Mouse (Mus musculus): Measurements from ENCODE around the gene Akt1s1. TPM values are rescaled to one million over a fixed set of nuclear protein-coding genes. Genes with fewer than 3 reads are reported as not detected.

Akt1s1 gene
- total and polyA plus RNA-seq, 3 experiments: 9.5 to 24.2 (median 23.3) TPM

- peak overlapping the region in 1 of 3 experiments; percentile 50 for H3K4me3 ChIP-seq (replicated peaks in 1 of 3; ENCODE audit: low read depth in 2 of 3, low read length in 2 of 3, poor library complexity in 1 of 3)
- H3K4me2 ChIP-seq (ENCODE audit: insufficient read depth, low read depth, poor library complexity, severe bottlenecking): no peak overlapping the region
- peaks cover 35 to 82% of the 10 kb centered on the region in 2 experiments for H3K4me1 ChIP-seq (ENCODE audit: control insufficient read depth in 1 of 2, insufficient read depth in 2 of 2)
- H3K9me3 ChIP-seq (replicated peaks; ENCODE audit: low read length): peaks cover 33% of the 10 kb centered on the region
- H3K9ac ChIP-seq (ENCODE audit: insufficient read depth, low read depth): no peak overlapping the region
- DNase-seq (ENCODE audit: extremely low read depth): no peak
- in situ Hi-C loops (cut with MboI; ENCODE audit: low pct_ligation_motif_present, low pct_unique_long_range_greater_than_20kb, low sequenced_read_pairs) (no loop called here), dilution Hi-C loops (cut with MboI; ENCODE audit: extremely low pct_ligation_motif_present, extremely low pct_unique_long_range_greater_than_20kb, low sequenced_read_pairs) (no loop called here)
- H3K79me2 ChIP-seq (replicated peaks; ENCODE audit: control insufficient read depth, extremely low read depth, insufficient read depth, poor library complexity, severe bottlenecking): peaks cover 11% of the 10 kb centered on the region
- no peaks in the 10 kb centered on the region for H3K27me3 ChIP-seq (replicated peaks)
- peak overlapping the region; percentile 100; the same call in 1 of the 2 replicates for H3K27ac ChIP-seq (ENCODE audit: insufficient read depth, low read depth)
- TF ChIP-seq MYC (IDR thresholded peaks at IDR 0.05; ENCODE audit: low read depth, low read length) (no peak), USF1 (IDR thresholded peaks at IDR 0.05; ENCODE audit: low read depth, low read length) (no peak), SIN3A (IDR thresholded peaks at IDR 0.05; ENCODE audit: low read length) (no peak), POLR2A (IDR thresholded peaks at IDR 0.05; ENCODE audit: low read depth, low read length) (0 out of 2 replicates have a peak, but pooled peaks have one; percentile 12), UBTF (IDR thresholded peaks at IDR 0.05; ENCODE audit: low read depth, low read length) (no peak), ELF1 (IDR thresholded peaks at IDR 0.05; ENCODE audit: low read depth, low read length) (no peak), MAX (IDR thresholded peaks at IDR 0.05; ENCODE audit: low read length) (no peak), IRF4 (IDR thresholded peaks at IDR 0.05; ENCODE audit: low read depth, low read length) (no peak)
- peaks cover 56 to 67% of the 10 kb centered on the region in 2 experiments for H3K36me3 ChIP-seq (replicated peaks in 1 of 2; ENCODE audit: control insufficient read depth in 1 of 2, insufficient read depth in 1 of 2, low read length in 1 of 2)
These were observed 10.7 kb upstream of the Akt1s1 start for GRCm38 (mm10) chr7:44838073-44838472.

- TF ChIP-seq SIN3A (IDR thresholded peaks at IDR 0.05; ENCODE audit: low read length): no peak
- TF ChIP-seq HCFC1 (IDR thresholded peaks at IDR 0.05; ENCODE audit: low read depth, low read length): no peak
- TF ChIP-seq MAZ (IDR thresholded peaks at IDR 0.05; ENCODE audit: low read depth, low read length): no peak
- TF ChIP-seq ETS1 (conservative IDR thresholded peaks at IDR 0.05; ENCODE audit: low read depth, low read length): no peak
- TF ChIP-seq TCF12 (IDR thresholded peaks at IDR 0.05; ENCODE audit: low read depth, low read length): no peak
- no peak for TF ChIP-seq ZKSCAN1 (IDR thresholded peaks at IDR 0.05; ENCODE audit: borderline replicate concordance, low read depth, low read length)
- TF ChIP-seq MAFK (IDR thresholded peaks at IDR 0.05; ENCODE audit: insufficient replicate concordance, low read length): no peak
- no peak for TF ChIP-seq USF2 (conservative IDR thresholded peaks at IDR 0.05; ENCODE audit: low read depth, low read length)
- no peak for TF ChIP-seq RCOR1 (conservative IDR thresholded peaks at IDR 0.05; ENCODE audit: low read depth, low read length)
- TF ChIP-seq MAX (IDR thresholded peaks at IDR 0.05; ENCODE audit: low read length): no peak
- no peak for TF ChIP-seq GABPA (IDR thresholded peaks at IDR 0.05; ENCODE audit: insufficient replicate concordance, low read depth, low read length)
- no peak for TF ChIP-seq POLR2A (IDR thresholded peaks at IDR 0.05; ENCODE audit: low read depth, low read length)
- TF ChIP-seq ELF1 (IDR thresholded peaks at IDR 0.05; ENCODE audit: low read depth, low read length): no peak
- TF ChIP-seq USF1 (IDR thresholded peaks at IDR 0.05; ENCODE audit: low read depth, low read length): no peak
- no peak for TF ChIP-seq IRF4 (IDR thresholded peaks at IDR 0.05; ENCODE audit: low read depth, low read length)
- TF ChIP-seq RAD21 (IDR thresholded peaks at IDR 0.05; ENCODE audit: low read depth, low read length): no peak
- TF ChIP-seq CTCF (conservative IDR thresholded peaks at IDR 0.05 in 1 of 2, IDR thresholded peaks at IDR 0.05 in 1 of 2; ENCODE audit: low read depth in 2 of 2, low read length in 2 of 2): no peak
- no peak for TF ChIP-seq NRF1 (IDR thresholded peaks at IDR 0.05; ENCODE audit: low read depth, low read length)
- TF ChIP-seq MYC (IDR thresholded peaks at IDR 0.05; ENCODE audit: low read depth, low read length): no peak
- H3K36me3 ChIP-seq (replicated peaks in 1 of 2; ENCODE audit: control insufficient read depth in 1 of 2, insufficient read depth in 1 of 2, low read length in 1 of 2): peaks cover 66 to 75% of the 10 kb centered on the region in 2 experiments
- H3K79me2 ChIP-seq (replicated peaks; ENCODE audit: control insufficient read depth, extremely low read depth, insufficient read depth, poor library complexity, severe bottlenecking): peaks cover 4% of the 10 kb centered on the region; the same call in 1 of the 2 replicates
- no peak overlapping the region for H3K4me2 ChIP-seq (ENCODE audit: insufficient read depth, low read depth, poor library complexity, severe bottlenecking)
- H3K9ac ChIP-seq (ENCODE audit: insufficient read depth, low read depth): no peak overlapping the region
- no peaks in the 10 kb centered on the region for H3K27me3 ChIP-seq (replicated peaks)
- DNase-seq (ENCODE audit: extremely low read depth): no peak
- H3K4me3 ChIP-seq (replicated peaks in 1 of 3; ENCODE audit: low read depth in 2 of 3, low read length in 2 of 3, poor library complexity in 1 of 3): peak overlapping the region in 1 of 3 experiments; percentile 16
- peaks cover 36 to 83% of the 10 kb centered on the region in 2 experiments for H3K4me1 ChIP-seq (ENCODE audit: control insufficient read depth in 1 of 2, insufficient read depth in 2 of 2)
- dilution Hi-C loops (cut with MboI; ENCODE audit: extremely low pct_ligation_motif_present, extremely low pct_unique_long_range_greater_than_20kb, low sequenced_read_pairs) (no loop called here), in situ Hi-C loops (cut with MboI; ENCODE audit: low pct_ligation_motif_present, low pct_unique_long_range_greater_than_20kb, low sequenced_read_pairs) (no loop called here)
- no peak overlapping the region for H3K27ac ChIP-seq (ENCODE audit: insufficient read depth, low read depth)
- peaks cover 33% of the 10 kb centered on the region for H3K9me3 ChIP-seq (replicated peaks; ENCODE audit: low read length)
These were observed 9.7 kb upstream of the Akt1s1 start for GRCm38 (mm10) chr7:44839171-44839490.

Measured in CH12.LX (cell line).